Mouse (Mus musculus) olfactory bulb, adult 2 months (tissue): ENCODE results near the gene Man1b1.

Experiments used
- CTCF ChIP-seq: fragments of 200-500 bp; IDR thresholded peaks from 2 replicates; pipeline ENCODE4 v1.5.1; 2012; ENCODE audit warnings: low read depth, mild to moderate bottlenecking, low read length, moderate library complexity; ENCODE audit not compliant: insufficient read depth
- POLR2A ChIP-seq: fragments of 200-500 bp; IDR thresholded peaks from 2 replicates; pipeline ENCODE4 v1.6.1; 2012; ENCODE audit warnings: mild to moderate bottlenecking, low read depth, low read length, moderate library complexity; ENCODE audit not compliant: insufficient read depth

- TF ChIP-seq CTCF (no peak), POLR2A (no peak)
These were observed 40.7 kb downstream of the Man1b1 start for GRCm38 (mm10) chr2:25372644-25373391.
